Mouse (Mus musculus) bone marrow macrophage, adult 2 months (primary cell): ENCODE results near the gene Fndc3b.

ENCODE experiments used
- CTCF ChIP-seq: IDR thresholded peaks from 2 replicates; pipeline ENCODE4 v1.5.1; 2012; ENCODE audit warnings: low read depth, mild to moderate bottlenecking, low read length, moderate library complexity
- POLR2A ChIP-seq: IDR thresholded peaks from 2 replicates; pipeline ENCODE4 v1.6.1; 2012; ENCODE audit warnings: mild to moderate bottlenecking, low read depth, low read length, borderline replicate concordance

GRCm38 (mm10) chr3:27665338-27665737 lies 45.8 kb downstream of the Fndc3b start:
- TF ChIP-seq POLR2A (no peak), CTCF (no peak)
